Mouse (Mus musculus) ES-E14 (cell line): Measurements from ENCODE around the gene Zkscan6.

Experiments used
- HCFC1 ChIP-seq: IDR thresholded peaks from 2 replicates; pipeline ENCODE4 v1.6.1; 2012; ENCODE audit warnings: low read length, inconsistent platforms, borderline replicate concordance; ENCODE audit not compliant: insufficient read depth
- MAFK ChIP-seq: IDR thresholded peaks from 2 replicates; pipeline ENCODE4 v1.6.1; 2014; ENCODE audit warnings: mild to moderate bottlenecking, low read depth, low read length, inconsistent platforms; ENCODE audit not compliant: insufficient read depth
- ZC3H11A ChIP-seq: IDR thresholded peaks from 2 replicates; pipeline ENCODE4 v1.6.1; 2012; ENCODE audit warnings: low read depth, mild to moderate bottlenecking, inconsistent platforms, low read length, borderline replicate concordance
- ZNF384 ChIP-seq: IDR thresholded peaks from 2 replicates; pipeline ENCODE4 v1.6.1; 2012; ENCODE audit warnings: low read depth, low read length, inconsistent platforms

DNA sequence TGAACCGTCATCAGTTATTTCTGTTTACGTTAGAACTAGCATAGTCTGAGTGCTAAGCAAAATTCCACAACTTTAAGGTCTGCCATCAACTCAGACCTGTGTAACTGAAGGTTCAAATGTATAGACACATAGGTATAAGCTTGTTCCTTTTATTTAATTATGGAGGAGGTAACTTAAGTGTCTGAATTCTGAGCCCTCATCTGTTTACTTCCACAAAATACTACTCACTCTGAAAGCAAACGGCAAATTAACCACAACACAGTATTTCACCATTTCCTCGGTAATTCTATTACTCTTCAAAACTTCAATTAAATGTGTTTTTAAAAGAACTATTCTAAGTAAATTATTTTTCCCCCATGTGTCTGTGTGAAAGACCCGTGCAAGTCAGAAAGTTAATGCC is 29.2 kb upstream of the Zkscan6 start:
- TF ChIP-seq MAFK (no peak), ZNF384 (no peak), ZC3H11A (no peak), HCFC1 (no peak)
